Mouse (Mus musculus): ENCODE results near the gene Sgcd.

DNA sequence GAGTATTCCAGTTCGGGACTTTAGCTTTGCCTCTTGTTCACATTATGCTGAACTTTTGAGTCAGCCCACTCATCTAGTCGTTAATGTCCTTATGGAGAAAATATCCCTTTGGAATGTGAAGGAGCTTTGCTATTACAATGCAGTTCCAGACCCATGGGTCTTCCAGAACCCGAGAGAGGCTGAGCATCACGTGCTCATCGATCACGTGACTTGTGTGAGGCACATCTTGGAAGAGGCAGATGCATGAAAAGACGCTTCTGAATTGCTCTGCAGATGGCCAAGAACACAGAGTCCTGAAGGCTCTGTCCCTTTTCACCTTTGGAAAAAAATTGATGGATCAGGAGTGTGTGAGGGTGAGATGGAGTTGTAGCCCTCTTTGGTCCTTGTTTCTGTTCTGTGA is 1120.2 kb downstream of the Sgcd start:
- TF ChIP-seq CTCF (IDR thresholded peaks at IDR 0.05; ENCODE audit: low read depth) (no peak), EP300 (optimal IDR thresholded peaks at IDR 0.05) (no peak)
